Mouse (Mus musculus) heart, embryonic 12.5 days (tissue): Measurements from ENCODE around the gene Trim62. TPM values are rescaled to one million over a fixed set of nuclear protein-coding genes. Genes with fewer than 3 reads are reported as not detected.

Experiments
- polyA plus RNA-seq: library from polyadenylated mRNA; unstranded; fragments of >200 nt; fragmentation: Nextera tagmentation; extraction: Ambion mirVana; gene quantifications from 2 replicates; pipeline ENCODE4 v1.2.1, GENCODE M21; 2016

Gene Trim62
- polyA plus RNA-seq, 1 experiment from 2014 or later = 5.0 TPM

Other genes with a start within 250 kb of the Trim62 start
- gene Phc2, start 228.9 kb upstream of the Trim62 start, polyA plus RNA-seq = 53.3 and 58.5 TPM in 2 replicates
- 0.09 TPM in 2 replicates for gene A3galt2, start 128.2 kb upstream of the Trim62 start, polyA plus RNA-seq
- gene Zfp362, start 77.5 kb upstream of the Trim62 start, polyA plus RNA-seq = 21.3 and 21.8 TPM in 2 replicates
- gene Azin2, start 78.9 kb downstream of the Trim62 start, polyA plus RNA-seq = 6.8 and 7.4 TPM in 2 replicates
- gene Ak2, start 108.4 kb downstream of the Trim62 start, polyA plus RNA-seq = 164 and 167 TPM in 2 replicates
- 8.1 and 8.2 TPM in 2 replicates for gene Rnf19b, start 174.7 kb downstream of the Trim62 start, polyA plus RNA-seq
- gene Tmem54, start 222.0 kb downstream of the Trim62 start, polyA plus RNA-seq = 0.24 and 0.34 TPM in 2 replicates
- gene Hpca, start 238.5 kb downstream of the Trim62 start, polyA plus RNA-seq = 0.27 and 0.50 TPM in 2 replicates